Mouse (Mus musculus) lung, embryonic 16.5 days (tissue): ENCODE measurements around the gene Antxr1. TPM values are rescaled to one million over a fixed set of nuclear protein-coding genes. Genes with fewer than 3 reads are reported as not detected.

Experiments used
- ATAC-seq: fragments of 200-750 bp; cut with Nextera tagmentation; 2 replicates; pipeline ENCODE4 v1.8.0; 2017; ENCODE audit warnings: low read depth, mild to moderate bottlenecking, moderate library complexity
- H3K27ac ChIP-seq: fragments of 300-500 bp; sonication (generic); 2 replicates; pipeline ENCODE4 v1.5.1; 2014; ENCODE audit warnings: mild to moderate bottlenecking, control low read depth, low read length
- H3K27me3 ChIP-seq: fragments of 300-500 bp; sonication (generic); 2 replicates; pipeline ENCODE4 v1.6.1; 2014; ENCODE audit warnings: low read depth, low read length, mixed read lengths; ENCODE audit not compliant: control insufficient read depth, insufficient read depth
- H3K36me3 ChIP-seq: fragments of 300-500 bp; sonication (generic); 2 replicates; pipeline ENCODE4 v1.6.1; 2014; ENCODE audit warnings: low read length; ENCODE audit not compliant: control insufficient read depth, insufficient read depth
- H3K4me1 ChIP-seq: fragments of 300-500 bp; sonication (generic); replicated peaks from 2 replicates; pipeline ENCODE4 v1.6.1; 2014; ENCODE audit warnings: low read length, mixed read lengths; ENCODE audit not compliant: control insufficient read depth, insufficient read depth
- H3K4me2 ChIP-seq: fragments of 300-500 bp; sonication (generic); 2 replicates; pipeline ENCODE4 v1.6.1; 2014; ENCODE audit warnings: low read depth, low read length, control low read depth
- H3K4me3 ChIP-seq: fragments of 300-500 bp; sonication (generic); 2 replicates; pipeline ENCODE4 v1.5.1; 2014; ENCODE audit warnings: mild to moderate bottlenecking, low read length, control low read depth
- H3K9ac ChIP-seq: fragments of 300-500 bp; sonication (generic); 2 replicates; pipeline ENCODE4 v1.6.1; 2014; ENCODE audit warnings: low read length, control low read depth
- H3K9me3 ChIP-seq: fragments of 300-500 bp; sonication (generic); 2 replicates; pipeline ENCODE4 v1.6.1; 2016; ENCODE audit warnings: low read length; ENCODE audit not compliant: control insufficient read depth
- WGBS: fragments of 180-500 bp; shearing (Covaris S2); extraction: QIAGEN DNeasy Blood & Tissue Kit; methylation state at CpG from one replicate; pipeline ENCODE4 v1.1.7; 2014; 5-methylcytosine and 5-hydroxymethylcytosine counted together
- polyA plus RNA-seq: library from polyadenylated mRNA; unstranded; fragments of >200 nt; fragmentation: Nextera tagmentation; extraction: Ambion mirVana; gene quantifications from 2 replicates; pipeline ENCODE4 v1.2.1, GENCODE M21; 2015

The Antxr1 gene
- polyA plus RNA-seq, 1 experiment from 2014 or later: 11.4 TPM

- Histone ChIP-seq H3K4me1 (peaks cover 11% of the 10 kb centered on the region), H3K9ac (no peak overlapping the region), H3K36me3 (no peaks in the 10 kb centered on the region), H3K9me3 (no peaks in the 10 kb centered on the region; the same call in 1 of the 2 replicates), H3K27ac (no peak overlapping the region), H3K4me2 (no peak overlapping the region), H3K27me3 (no peaks in the 10 kb centered on the region; the same call in 1 of the 2 replicates), H3K4me3 (no peak overlapping the region)
- WGBS: 81% methylated on average over 6 of the region's 6 CpGs
- ATAC-seq: no peak
These were observed 215.0 kb downstream of the Antxr1 start for GRCm38 (mm10) chr6:87120661-87121060.

- 41% methylated on average over 4 of the region's 4 CpGs for WGBS
- H3K9me3 ChIP-seq: no peaks in the 10 kb centered on the region; the same call in 1 of the 2 replicates
- peak overlapping the region; percentile 30; the same call in 1 of the 2 replicates for H3K9ac ChIP-seq
- no peak overlapping the region for H3K4me3 ChIP-seq
- ATAC-seq: peak; percentile 59; the same call in 1 of the 2 replicates
- H3K4me1 ChIP-seq: peaks cover 11% of the 10 kb centered on the region
- no peaks in the 10 kb centered on the region for H3K36me3 ChIP-seq
- H3K4me2 ChIP-seq: 0 out of 2 replicates have a peak overlapping the region, but pooled peaks have one; percentile 5
- peak overlapping the region; percentile 72 for H3K27ac ChIP-seq
- H3K27me3 ChIP-seq: no peaks in the 10 kb centered on the region; the same call in 1 of the 2 replicates
These were observed 215.6 kb downstream of the Antxr1 start for GRCm38 (mm10) chr6:87119975-87120374.

DNA sequence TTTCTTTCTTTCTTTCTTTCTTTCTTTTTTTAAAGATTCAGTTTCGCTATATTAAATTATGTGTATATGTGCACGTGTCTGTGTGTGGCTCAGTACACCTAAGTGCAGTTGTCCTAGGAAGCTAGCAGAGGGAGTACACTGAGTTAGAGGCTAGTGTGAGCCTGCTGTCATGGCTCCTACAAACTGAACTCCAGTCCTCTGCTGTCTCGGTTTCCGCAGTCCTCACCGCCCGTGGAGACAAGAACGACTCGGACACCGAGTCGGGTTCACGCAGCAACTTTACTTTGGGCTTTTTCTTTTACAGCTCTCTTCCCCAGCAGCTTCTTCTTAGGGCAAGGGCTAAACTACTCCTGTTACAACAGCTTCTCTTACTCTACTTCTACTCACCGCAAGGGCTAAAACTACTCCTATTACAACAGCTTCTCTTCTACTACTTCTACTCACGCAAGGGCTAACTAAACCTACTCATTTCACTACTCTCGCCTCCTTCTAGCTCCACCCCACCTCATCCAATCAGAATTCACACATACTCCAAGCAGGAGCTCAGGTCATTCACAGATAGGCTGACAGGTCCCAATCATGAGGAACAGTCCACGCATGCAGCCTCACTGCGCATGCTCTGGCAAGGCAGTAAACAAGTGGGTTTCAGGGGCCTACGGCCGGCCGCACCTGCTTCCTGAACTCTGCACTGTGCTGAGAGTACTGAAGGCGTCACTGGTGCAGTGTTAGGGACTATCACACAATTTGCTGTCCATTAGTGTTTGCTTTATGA, 216.4 kb downstream of the Antxr1 start:
- ATAC-seq: peak; percentile 75
- no peaks in the 10 kb centered on the region; the same call in 1 of the 2 replicates for H3K27me3 ChIP-seq
- H3K4me2 ChIP-seq: 0 out of 2 replicates have a peak overlapping the region, but pooled peaks have one; percentile 5
- H3K9ac ChIP-seq: peak overlapping the region; percentile 30; the same call in 1 of the 2 replicates
- 73% methylated on average over 20 of the region's 20 CpGs for WGBS
- H3K4me3 ChIP-seq: no peak overlapping the region
- peaks cover 11% of the 10 kb centered on the region for H3K4me1 ChIP-seq
- peak overlapping the region; percentile 72 for H3K27ac ChIP-seq
- H3K36me3 ChIP-seq: no peaks in the 10 kb centered on the region
- no peaks in the 10 kb centered on the region; the same call in 1 of the 2 replicates for H3K9me3 ChIP-seq

DNA sequence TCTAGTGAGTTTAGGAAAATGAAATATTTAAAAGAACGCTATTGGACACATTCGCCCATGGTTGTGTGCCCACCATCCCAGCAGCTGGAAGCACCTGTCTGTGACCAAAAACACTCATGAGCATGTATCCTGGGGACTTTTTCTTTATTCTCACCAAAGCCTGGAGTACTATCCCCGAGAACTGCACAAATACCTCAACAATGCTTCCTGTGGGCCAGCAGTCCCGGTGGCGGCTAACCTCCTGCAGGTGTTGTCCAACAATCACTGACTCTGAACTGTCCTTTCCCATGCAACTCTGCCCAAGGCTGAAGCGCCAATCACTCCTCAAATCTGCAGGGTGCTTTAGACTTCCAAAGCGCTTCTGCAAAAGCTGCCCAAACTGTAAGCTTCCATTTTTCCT, 219.0 kb downstream of the Antxr1 start:
- Histone ChIP-seq H3K36me3 (no peaks in the 10 kb centered on the region), H3K4me1 (peaks cover 7% of the 10 kb centered on the region), H3K27ac (no peak overlapping the region), H3K9me3 (no peaks in the 10 kb centered on the region; the same call in 1 of the 2 replicates), H3K9ac (no peak overlapping the region), H3K4me2 (no peak overlapping the region), H3K4me3 (no peak overlapping the region), H3K27me3 (no peaks in the 10 kb centered on the region; the same call in 1 of the 2 replicates)
- 80% methylated on average over 7 of the region's 7 CpGs for WGBS
- no peak for ATAC-seq

GRCm38 (mm10) chr6:87115981-87116380, 219.6 kb downstream of the Antxr1 start:
- H3K9me3 ChIP-seq: no peaks in the 10 kb centered on the region; the same call in 1 of the 2 replicates
- H3K27ac ChIP-seq: no peak overlapping the region
- no peak for ATAC-seq
- no peak overlapping the region for H3K9ac ChIP-seq
- H3K4me2 ChIP-seq: no peak overlapping the region
- H3K4me1 ChIP-seq: peaks cover 7% of the 10 kb centered on the region
- no peaks in the 10 kb centered on the region; the same call in 1 of the 2 replicates for H3K27me3 ChIP-seq
- H3K4me3 ChIP-seq: no peak overlapping the region
- H3K36me3 ChIP-seq: no peaks in the 10 kb centered on the region
- WGBS: 78% methylated on average over 2 of the region's 2 CpGs

DNA sequence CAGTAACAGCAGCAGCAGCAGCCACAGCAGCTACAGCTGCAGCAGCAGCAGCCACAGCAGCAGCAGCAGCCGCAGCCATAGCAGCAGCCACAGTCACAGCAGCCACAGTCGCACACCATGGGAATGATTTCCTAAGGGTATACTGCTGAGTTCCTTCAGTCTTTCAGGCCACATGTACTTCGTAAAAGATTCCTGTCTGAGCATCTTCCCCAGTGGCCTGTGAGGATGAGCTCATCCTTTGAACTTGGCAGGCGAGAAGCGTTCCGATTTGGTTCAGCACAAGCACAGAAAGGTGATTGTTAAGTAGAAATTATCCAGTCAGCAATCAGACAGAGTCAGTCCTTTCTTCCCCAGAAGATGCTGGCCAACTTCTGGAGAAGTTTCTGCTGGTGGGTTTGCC, 223.5 kb downstream of the Antxr1 start:
- no peak overlapping the region for H3K4me3 ChIP-seq
- H3K4me1 ChIP-seq: no peaks in the 10 kb centered on the region
- 81% methylated on average over 6 of the region's 6 CpGs for WGBS
- H3K4me2 ChIP-seq: no peak overlapping the region
- no peaks in the 10 kb centered on the region for H3K27me3 ChIP-seq
- H3K36me3 ChIP-seq: no peaks in the 10 kb centered on the region
- no peaks in the 10 kb centered on the region for H3K9me3 ChIP-seq
- ATAC-seq: no peak
- no peak overlapping the region for H3K9ac ChIP-seq
- no peak overlapping the region for H3K27ac ChIP-seq

GRCm38 (mm10) chr6:87111493-87111892, 224.1 kb downstream of the Antxr1 start:
- no peak overlapping the region for H3K27ac ChIP-seq
- H3K4me3 ChIP-seq: no peak overlapping the region
- no peaks in the 10 kb centered on the region for H3K4me1 ChIP-seq
- H3K36me3 ChIP-seq: no peaks in the 10 kb centered on the region
- H3K9me3 ChIP-seq: no peaks in the 10 kb centered on the region
- 90% methylated on average over 1 of the region's 1 CpGs for WGBS
- no peak for ATAC-seq
- H3K4me2 ChIP-seq: no peak overlapping the region
- no peaks in the 10 kb centered on the region for H3K27me3 ChIP-seq
- no peak overlapping the region for H3K9ac ChIP-seq

- ATAC-seq: no peak
- no peak within 1 kb of the TSS for H3K9ac ChIP-seq
- no peak within 1 kb of the TSS for H3K4me2 ChIP-seq
- no peak within 1 kb of the TSS for H3K4me3 ChIP-seq
- H3K4me1 ChIP-seq: peaks cover 21% of the 10 kb centered on the region
- no peaks in the 10 kb centered on the region for H3K36me3 ChIP-seq
- H3K27ac ChIP-seq: no peak within 1 kb of the TSS
- no peaks in the 10 kb centered on the region for H3K9me3 ChIP-seq
- H3K27me3 ChIP-seq: no peaks in the 10 kb centered on the region
- WGBS: 77% methylated on average over 11 of the region's 11 CpGs
These were observed 231.4 kb downstream of the Antxr1 start, which contains the start of gene D6Ertd527e for GRCm38 (mm10) chr6:87104123-87104796. Gene D6Ertd527e, plus strand, starts transcription at chr6:87104746.

DNA sequence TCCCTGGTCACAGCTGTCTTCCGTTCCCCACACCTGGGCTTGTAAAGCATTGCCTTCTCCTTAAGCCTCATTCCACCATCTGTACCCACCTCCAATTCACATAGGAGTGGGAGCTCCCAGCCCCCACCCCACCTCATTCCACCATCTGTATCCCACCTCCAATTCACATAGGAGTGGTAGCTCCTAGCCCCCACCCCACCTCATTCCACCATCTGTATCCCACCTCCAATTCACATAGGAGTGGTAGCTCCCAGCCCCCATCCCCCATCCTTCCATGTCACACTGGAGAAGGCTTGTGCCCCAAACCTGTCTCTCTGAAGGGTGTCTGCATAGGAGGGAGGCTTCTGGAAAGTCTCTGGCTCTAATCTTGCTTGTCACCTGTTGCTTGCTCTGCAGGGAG, 232.3 kb downstream of the Antxr1 start:
- WGBS: 94% methylated on average over 1 of the region's 1 CpGs

More for the DNA sequence above, 232.3 kb downstream of the Antxr1 start:
- H3K27me3 ChIP-seq: no peaks in the 10 kb centered on the region
- H3K9ac ChIP-seq: no peak overlapping the region
- peaks cover 23% of the 10 kb centered on the region for H3K4me1 ChIP-seq
- no peak overlapping the region for H3K27ac ChIP-seq
- ATAC-seq: no peak
- H3K4me2 ChIP-seq: no peak overlapping the region
- H3K4me3 ChIP-seq: no peak overlapping the region
- H3K9me3 ChIP-seq: no peaks in the 10 kb centered on the region
- no peaks in the 10 kb centered on the region for H3K36me3 ChIP-seq
